Mouse (Mus musculus): Measurements from ENCODE around the gene Ly86. TPM values are rescaled to one million over a fixed set of nuclear protein-coding genes. Genes with fewer than 3 reads are reported as not detected.

Ly86 gene
- polyA plus RNA-seq, 1 experiment from 2014 or later = 9.4 TPM

GRCm38 (mm10) chr13:37465710-37466109, 120.7 kb downstream of the Ly86 start:
- 80% methylated on average over 6 of the region's 6 CpGs for WGBS
- Histone ChIP-seq H3K36me3 (ENCODE audit: control insufficient read depth, insufficient read depth, low read length) (no peaks in the 10 kb centered on the region), H3K4me2 (no peak overlapping the region), H3K9ac (ENCODE audit: low read depth, low read length) (no peak overlapping the region), H3K27ac (ENCODE audit: low read depth, low read length) (no peak overlapping the region), H3K4me3 (ENCODE audit: low read depth, low read length) (no peak overlapping the region), H3K9me3 (ENCODE audit: control insufficient read depth, low read length) (no peaks in the 10 kb centered on the region), H3K27me3 (replicated peaks; ENCODE audit: control insufficient read depth, insufficient read depth, low read length) (no peaks in the 10 kb centered on the region), H3K4me1 (replicated peaks; ENCODE audit: control insufficient read depth, insufficient read depth, low read length) (peaks cover 6% of the 10 kb centered on the region)
- no peak for DNase-seq (ENCODE audit: low spot score)
- no peak for ATAC-seq (replicated peaks; ENCODE audit: low FRiP score)

DNA sequence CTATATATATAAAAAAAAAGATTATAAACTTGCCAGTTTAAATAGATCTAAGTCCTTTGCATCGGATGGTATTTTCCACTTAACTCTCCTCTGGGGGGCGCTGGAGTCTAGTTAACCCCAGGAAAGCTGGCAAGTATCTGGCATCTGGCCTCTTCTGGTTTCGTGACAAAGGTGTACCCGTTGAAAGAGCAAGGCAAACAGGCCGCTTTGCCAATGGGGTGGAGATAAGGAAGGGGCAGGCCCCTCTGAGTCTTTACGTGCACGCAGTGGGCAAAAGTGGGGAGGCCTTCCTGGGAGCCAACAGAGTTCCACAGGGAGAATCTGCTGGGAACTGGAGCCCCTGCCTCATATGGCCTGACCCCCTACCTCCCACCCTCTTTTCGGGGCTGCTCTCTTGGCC, 122.8 kb downstream of the Ly86 start:
- Histone ChIP-seq H3K4me1 (replicated peaks; ENCODE audit: control insufficient read depth, insufficient read depth, low read length) (peaks cover 7% of the 10 kb centered on the region), H3K9ac (ENCODE audit: low read depth, low read length) (no peak overlapping the region), H3K36me3 (ENCODE audit: control insufficient read depth, insufficient read depth, low read length) (no peaks in the 10 kb centered on the region), H3K4me2 (0 out of 2 replicates have a peak overlapping the region, but pooled peaks have one; percentile 2), H3K4me3 (ENCODE audit: low read depth, low read length) (no peak overlapping the region), H3K27ac (ENCODE audit: low read depth, low read length) (no peak overlapping the region), H3K27me3 (replicated peaks; ENCODE audit: control insufficient read depth, insufficient read depth, low read length) (no peaks in the 10 kb centered on the region), H3K9me3 (ENCODE audit: control insufficient read depth, low read length) (no peaks in the 10 kb centered on the region)
- DNase-seq (ENCODE audit: low spot score) (no peak), ATAC-seq (replicated peaks; ENCODE audit: low FRiP score) (no peak)
- 12% methylated on average over 8 of the region's 8 CpGs for WGBS

Measured in liver, embryonic 11.5 days (tissue).